12 mouse cellular contexts compared by ENCODE assay signal in the genomic region with DNA sequence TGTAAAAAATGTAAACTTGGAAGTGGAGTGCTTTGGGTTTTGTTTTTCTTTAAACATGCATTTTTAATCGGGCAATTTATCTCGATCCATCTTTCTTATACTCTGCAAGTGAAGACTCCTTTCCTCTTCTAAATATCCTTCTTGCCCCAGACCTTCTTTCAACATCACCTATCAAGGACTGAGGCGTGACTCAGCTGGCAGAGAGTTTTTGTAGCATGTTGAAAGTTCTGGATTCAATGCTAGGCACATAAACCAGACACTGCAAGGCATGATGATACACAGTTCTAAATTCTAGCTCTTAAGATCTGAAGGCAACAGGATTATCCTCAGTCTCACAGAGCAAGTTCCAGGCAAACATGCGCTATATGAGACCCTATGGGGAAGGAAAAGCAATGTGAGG.
"Had no signal": no experiment of that assay in that cellular context is flagged by ENCODE, and none has a peak within 500 bp of the region (broad histone marks: within the 10 kb centered on the region; RNA-seq: fewer than 3 reads in every experiment).

No protein-coding gene starts in this region.

- DNase-seq: retina, postnatal 1 day; right cerebral cortex, adult 18-20 months; right cerebral cortex, postnatal 14 days; right cerebral cortex, postnatal 25 days; right cerebral cortex, postnatal 4 days; spleen, adult 18-20 months; thymus, adult 18-20 months; thymus, adult 2 months; thymus, postnatal 14 days; thymus, postnatal 25 days; thymus, postnatal 36 days; thymus, postnatal 4 days had no signal
